Mouse (Mus musculus) embryo, embryonic 9.5 days (tissue): ENCODE results near the gene Olfr1054.
"Not testable (repeated sequence)": the region's sequence is repeated elsewhere in the genome, so short reads cannot be mapped to it uniquely, and the experiment has no call there.

Source experiments
- DNase-seq: peaks from one replicate; pipeline ENCODE4 v3.0.0-alpha.2; 2017; ENCODE audit errors: extremely low spot score

The Olfr1054 gene

GRCm38 (mm10) chr2:86335333-86335732 lies at the start of gene Olfr1054:
Olfr1054 (minus strand) TSS chr2:86335433.
- no peak for DNase-seq

GRCm38 (mm10) chr2:86378293-86378692 lies 43.1 kb upstream of the Olfr1054 start, which contains the start of gene Olfr1057:
Olfr1057 (minus strand) TSS chr2:86378393.
- DNase-seq, result no peak

DNA sequence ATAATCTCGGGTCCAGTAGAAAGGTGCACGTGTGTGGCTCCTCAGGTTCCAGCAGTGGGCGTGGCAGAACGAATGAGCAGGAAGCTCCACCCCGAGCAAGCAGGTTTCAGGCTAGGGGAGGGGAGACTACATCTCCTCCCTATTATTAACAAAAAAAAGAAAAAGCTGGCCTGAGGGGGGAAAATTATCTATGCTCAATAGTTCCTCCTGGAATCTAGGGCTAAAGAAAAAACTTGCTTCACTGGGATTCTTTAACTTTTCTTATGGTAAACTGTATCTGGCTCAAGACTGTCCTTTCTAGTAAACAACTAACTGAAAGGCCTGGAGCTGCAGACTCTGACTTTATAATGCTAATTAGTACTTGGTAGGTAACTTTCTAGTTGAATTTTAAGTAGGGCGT lies 31.1 kb upstream of the Olfr1054 start:
- not testable (repeated sequence) for DNase-seq

DNA sequence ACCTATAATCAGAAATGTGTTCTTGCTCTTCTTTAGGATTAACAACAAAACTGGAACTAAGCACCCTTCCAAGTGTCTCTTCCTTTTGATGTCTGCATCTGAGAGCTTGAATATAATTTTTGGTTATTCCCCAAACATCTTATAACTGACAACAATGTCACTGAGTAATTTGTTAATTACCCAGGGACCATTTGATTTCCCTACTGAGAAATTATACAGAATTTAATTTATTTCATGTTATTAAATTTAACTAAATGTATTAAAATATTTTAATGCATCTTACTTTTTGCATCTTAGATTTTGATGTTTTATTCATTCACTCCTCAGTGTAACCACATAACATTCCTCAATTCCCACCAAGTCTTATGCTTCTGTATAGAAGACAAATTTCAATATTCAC lies 27.1 kb upstream of the Olfr1054 start, which contains the start of gene Olfr1056:
TSS of gene Olfr1056 (minus strand) at position 101 of the 400 bp plus-strand sequence.
- DNase-seq, result no peak

DNA sequence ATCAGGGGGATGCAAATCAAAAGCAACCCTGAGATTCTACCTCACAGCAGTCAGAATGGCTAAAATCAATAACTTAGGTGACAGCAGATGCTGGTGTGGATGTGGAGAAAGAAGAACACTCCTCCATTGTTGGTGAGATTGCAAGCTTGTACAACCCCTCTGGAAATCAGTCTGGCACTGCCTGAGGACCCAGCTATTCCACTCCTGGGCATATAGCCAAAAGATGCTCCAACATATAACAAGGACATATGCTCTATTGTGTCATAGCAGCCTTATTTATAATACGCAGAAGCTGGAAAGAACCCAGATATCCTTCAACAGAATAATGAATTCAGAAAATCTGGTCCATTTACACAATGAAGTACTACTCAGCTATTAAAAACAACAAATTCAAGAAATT lies 16.5 kb upstream of the Olfr1054 start:
- not testable (repeated sequence) for DNase-seq

GRCm38 (mm10) chr2:86350184-86350583 lies 15.0 kb upstream of the Olfr1054 start, which contains the start of gene Olfr1055:
Olfr1055 (minus strand) TSS chr2:86350284.
- DNase-seq, result no peak

GRCm38 (mm10) chr2:86315184-86315583 lies 20.0 kb downstream of the Olfr1054 start, which contains the start of gene Olfr1053:
Olfr1053 (minus strand) TSS chr2:86315284.
- DNase-seq, result no peak

- DNase-seq, result no peak
Observed at GRCm38 (mm10) chr2:86292155-86292554, 43.1 kb downstream of the Olfr1054 start, which contains the start of gene Olfr1052. Olfr1052 (plus strand) TSS chr2:86292455.
